Mouse (Mus musculus) megakaryocyte, embryonic 14.5 days (primary cell): ENCODE data around the gene Hipk1. TPM values are rescaled to one million over a fixed set of nuclear protein-coding genes. Genes with fewer than 3 reads are reported as not detected.

Source experiments
- H3K27me3 ChIP-seq: replicated peaks from 2 replicates; pipeline ENCODE3; 2012; ENCODE audit warnings: inconsistent platforms
- H3K36me3 ChIP-seq: replicated peaks from 2 replicates; pipeline ENCODE3; 2012; ENCODE audit warnings: low read length, inconsistent platforms, mixed read lengths
- H3K4me1 ChIP-seq: 2 replicates; pipeline ENCODE4 v1.6.1; 2012; ENCODE audit warnings: inconsistent platforms
- H3K4me3 ChIP-seq: replicated peaks from 2 replicates; pipeline ENCODE3; 2012; ENCODE audit warnings: moderate library complexity, mild to moderate bottlenecking, inconsistent platforms
- H3K9me3 ChIP-seq: 2 replicates; pipeline ENCODE4 v1.6.1; 2012; ENCODE audit warnings: inconsistent platforms
- FLI1 ChIP-seq: IDR thresholded peaks from 2 replicates; pipeline ENCODE4 v1.6.1; 2012; ENCODE audit warnings: low read length, inconsistent platforms, mixed read lengths
- GATA1 ChIP-seq: IDR thresholded peaks from 3 replicates; pipeline ENCODE4 v1.6.1; 2012; ENCODE audit warnings: mixed read lengths, low read length, inconsistent platforms, borderline replicate concordance
- polyA plus RNA-seq: library from polyadenylated mRNA; stranded (reverse); fragments of >175 nt; gene quantifications from 2 replicates; pipeline ENCODE4 v1.2.3, GENCODE M21; 2012; ENCODE audit warnings: low replicate concordance; ENCODE audit not compliant: insufficient read depth

Hipk1 gene
- polyA plus RNA-seq, 1 experiment = 23.3 TPM

DNA sequence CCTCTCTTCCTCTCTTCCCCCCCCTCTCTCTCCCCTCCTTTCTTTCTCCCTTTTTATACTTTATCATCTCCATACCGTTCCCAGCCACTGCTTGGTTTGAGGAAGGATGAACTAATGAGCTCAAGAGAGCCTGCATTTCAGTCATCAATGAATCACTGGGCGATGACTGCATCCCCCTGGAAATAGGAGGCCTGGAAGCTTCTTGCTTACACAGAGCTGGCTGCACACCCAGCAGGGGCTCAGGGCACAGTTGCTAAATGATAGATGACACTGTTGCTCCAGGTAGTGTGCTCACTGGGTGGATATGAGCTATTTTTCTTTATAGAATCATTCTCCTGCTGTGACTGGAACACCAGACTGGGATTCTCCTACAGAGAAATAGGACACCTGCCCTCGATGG lies 95.8 kb downstream of the Hipk1 start:
- no peaks in the 10 kb centered on the region for H3K4me1 ChIP-seq
- H3K4me3 ChIP-seq = no peak overlapping the region
- no peaks in the 10 kb centered on the region for H3K9me3 ChIP-seq
- TF ChIP-seq FLI1 = no peak
- no peak for TF ChIP-seq GATA1
- H3K36me3 ChIP-seq = no peaks in the 10 kb centered on the region
- H3K27me3 ChIP-seq = no peaks in the 10 kb centered on the region

DNA sequence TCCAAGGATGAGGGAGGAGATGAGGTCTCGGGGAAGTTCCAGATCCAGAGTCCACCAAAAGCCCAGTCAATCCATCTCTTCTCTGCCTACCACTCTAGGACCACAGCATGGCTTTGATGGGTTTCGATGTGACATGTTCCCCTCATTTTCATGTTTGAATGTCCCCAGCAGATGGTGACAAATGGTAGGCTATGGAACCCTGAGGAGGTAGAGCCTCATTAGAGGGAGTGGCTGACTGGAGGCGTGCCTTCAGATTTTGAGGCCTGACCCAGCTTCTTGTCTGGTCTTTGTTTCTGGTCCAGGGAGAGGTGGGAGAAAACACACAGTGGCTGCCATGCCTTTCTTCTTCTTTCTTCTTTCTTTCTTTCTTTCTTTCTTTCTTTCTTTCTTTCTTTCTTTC lies 100.9 kb downstream of the Hipk1 start:
- TF ChIP-seq GATA1 (no peak), FLI1 (no peak)
- Histone ChIP-seq H3K4me1 (no peaks in the 10 kb centered on the region), H3K27me3 (peaks cover under 1% of the 10 kb centered on the region), H3K9me3 (no peaks in the 10 kb centered on the region), H3K36me3 (no peaks in the 10 kb centered on the region), H3K4me3 (no peak overlapping the region)

Other genes with a start within 250 kb of the Hipk1 start
- gene Syt6, start 216.3 kb downstream of the Hipk1 start, polyA plus RNA-seq = not detected in 2 replicates
- gene Atg4a-ps, start 145.5 kb downstream of the Hipk1 start, polyA plus RNA-seq = not detected in 2 replicates
- 0.12 TPM in 1 of 2 replicates, not detected in the other for gene Olfml3, start 53.6 kb downstream of the Hipk1 start, polyA plus RNA-seq
- gene Gm10964, start 52.2 kb downstream of the Hipk1 start, polyA plus RNA-seq = not detected in 2 replicates
- 3.1 and 10.5 TPM in 2 replicates for gene Dclre1b, start 17.9 kb upstream of the Hipk1 start, polyA plus RNA-seq
- gene Ap4b1, start 18.0 kb upstream of the Hipk1 start, polyA plus RNA-seq = 2.8 and 3.6 TPM in 2 replicates
- gene Gm43064, start 18.0 kb upstream of the Hipk1 start, polyA plus RNA-seq = not detected in 2 replicates
- not detected in 2 replicates for gene Bcl2l15, start 41.0 kb upstream of the Hipk1 start, polyA plus RNA-seq
- gene Ptpn22, start 68.2 kb upstream of the Hipk1 start, polyA plus RNA-seq = 3.6 TPM in 1 of 2 replicates, not detected in the other
- 9.0 and 18.1 TPM in 2 replicates for gene Rsbn1, start 122.6 kb upstream of the Hipk1 start, polyA plus RNA-seq
- 4.0 and 5.0 TPM in 2 replicates for gene Phtf1, start 176.5 kb upstream of the Hipk1 start, polyA plus RNA-seq